Mouse (Mus musculus): ENCODE measurements at regions not wholly inside any gene's neighbourhood (a gene's known extent, or its start where the extent isn't known, plus 50 kb on each side); places are given as distances from the start of the nearest gene placed in this dataset.

DNA sequence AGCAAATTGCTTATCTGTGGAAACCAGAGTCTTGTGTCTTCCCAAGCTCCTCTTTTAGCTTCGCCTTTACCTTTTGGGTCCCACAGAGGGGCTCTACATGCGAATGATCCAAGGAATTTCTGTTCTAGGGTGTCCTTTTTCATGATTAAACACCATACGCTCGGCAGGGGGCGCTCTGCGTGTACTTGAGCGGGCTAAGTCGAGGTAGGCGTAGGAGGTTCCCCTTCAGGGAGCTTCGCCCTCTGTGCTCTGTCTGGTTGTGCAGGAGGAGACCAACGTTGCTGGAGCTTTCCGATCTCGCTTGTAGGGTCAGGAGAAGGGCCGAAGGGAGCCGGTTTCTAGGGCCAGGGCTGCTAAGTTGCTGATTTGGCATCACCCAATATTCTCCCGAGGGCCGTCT, 310.7 kb upstream of the 4930535I16Rik start:
- peak; percentile 84 for DNase-seq

- no peak for DNase-seq
These were observed 306.1 kb upstream of the 4930535I16Rik start for GRCm38 (mm10) chr4:124223646-124224500.

- DNase-seq = no peak
These were observed 303.9 kb upstream of the 4930535I16Rik start for GRCm38 (mm10) chr4:124221736-124222135.

GRCm38 (mm10) chr4:124217206-124217605, 299.4 kb upstream of the 4930535I16Rik start:
- peak; percentile 56 for DNase-seq

GRCm38 (mm10) chr4:124216351-124216750, 298.5 kb upstream of the 4930535I16Rik start:
- DNase-seq = no peak

DNA sequence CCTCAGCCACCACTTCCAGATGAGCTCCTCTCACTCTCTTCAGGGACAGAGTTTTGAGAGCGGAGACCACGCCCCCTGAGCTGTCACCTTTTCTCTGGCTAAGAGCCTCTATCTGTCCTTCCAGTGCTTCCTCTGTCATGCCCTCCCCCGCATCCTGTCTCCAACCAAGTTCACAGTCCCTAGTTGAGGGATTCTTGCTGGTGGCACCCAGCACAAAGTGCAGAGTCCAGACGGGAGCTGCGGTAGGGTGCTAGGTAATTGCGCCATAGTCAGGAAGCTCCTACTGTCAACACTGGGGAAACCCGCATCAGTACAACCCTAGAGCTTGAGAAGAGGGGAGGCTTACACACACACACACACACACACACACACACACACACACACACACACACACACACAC, 297.3 kb upstream of the 4930535I16Rik start:
- DNase-seq = no peak

DNA sequence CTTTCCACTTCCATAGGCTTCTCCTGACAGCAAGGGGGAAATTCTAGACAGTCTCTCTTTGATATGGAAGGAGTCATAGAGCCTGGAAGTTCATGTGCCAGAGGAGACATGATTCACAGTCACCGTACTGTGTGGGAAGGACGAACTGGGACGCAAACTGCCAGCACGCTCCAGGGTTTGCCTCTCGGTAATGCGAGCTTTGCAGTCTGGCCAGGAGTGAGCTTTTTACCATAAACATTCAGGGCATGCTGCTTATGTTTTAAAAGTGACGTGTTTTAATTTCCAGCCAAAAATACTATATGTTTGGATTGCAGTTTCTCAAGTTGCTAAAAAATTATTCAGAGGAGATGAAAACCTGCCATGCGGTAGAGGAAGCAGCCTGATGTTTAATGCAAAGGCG, 292.3 kb upstream of the 4930535I16Rik start:
- peak; percentile 35 for DNase-seq

GRCm38 (mm10) chr4:124206480-124206879, 288.7 kb upstream of the 4930535I16Rik start:
- peak; percentile 57 for DNase-seq

DNA sequence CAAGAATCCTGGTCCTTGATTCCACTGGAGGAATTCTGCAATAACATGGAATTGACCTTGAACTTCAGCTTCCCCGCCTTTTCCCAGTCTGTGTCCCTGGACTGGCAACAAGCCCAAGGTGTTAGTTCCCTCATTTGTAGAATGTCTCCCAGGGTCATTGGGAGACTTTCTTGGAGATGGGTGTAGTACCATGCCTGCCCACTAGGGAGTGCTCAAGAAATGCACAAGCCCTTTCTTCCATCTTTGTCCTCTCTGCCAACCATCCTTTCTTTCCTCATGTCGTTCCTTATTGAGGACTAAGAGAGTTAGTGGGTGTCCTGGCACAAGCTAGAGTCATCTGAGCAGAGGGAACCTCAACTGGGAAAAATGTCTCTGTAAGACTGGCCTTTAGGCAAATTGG, 285.9 kb upstream of the 4930535I16Rik start:
- no peak for DNase-seq

DNA sequence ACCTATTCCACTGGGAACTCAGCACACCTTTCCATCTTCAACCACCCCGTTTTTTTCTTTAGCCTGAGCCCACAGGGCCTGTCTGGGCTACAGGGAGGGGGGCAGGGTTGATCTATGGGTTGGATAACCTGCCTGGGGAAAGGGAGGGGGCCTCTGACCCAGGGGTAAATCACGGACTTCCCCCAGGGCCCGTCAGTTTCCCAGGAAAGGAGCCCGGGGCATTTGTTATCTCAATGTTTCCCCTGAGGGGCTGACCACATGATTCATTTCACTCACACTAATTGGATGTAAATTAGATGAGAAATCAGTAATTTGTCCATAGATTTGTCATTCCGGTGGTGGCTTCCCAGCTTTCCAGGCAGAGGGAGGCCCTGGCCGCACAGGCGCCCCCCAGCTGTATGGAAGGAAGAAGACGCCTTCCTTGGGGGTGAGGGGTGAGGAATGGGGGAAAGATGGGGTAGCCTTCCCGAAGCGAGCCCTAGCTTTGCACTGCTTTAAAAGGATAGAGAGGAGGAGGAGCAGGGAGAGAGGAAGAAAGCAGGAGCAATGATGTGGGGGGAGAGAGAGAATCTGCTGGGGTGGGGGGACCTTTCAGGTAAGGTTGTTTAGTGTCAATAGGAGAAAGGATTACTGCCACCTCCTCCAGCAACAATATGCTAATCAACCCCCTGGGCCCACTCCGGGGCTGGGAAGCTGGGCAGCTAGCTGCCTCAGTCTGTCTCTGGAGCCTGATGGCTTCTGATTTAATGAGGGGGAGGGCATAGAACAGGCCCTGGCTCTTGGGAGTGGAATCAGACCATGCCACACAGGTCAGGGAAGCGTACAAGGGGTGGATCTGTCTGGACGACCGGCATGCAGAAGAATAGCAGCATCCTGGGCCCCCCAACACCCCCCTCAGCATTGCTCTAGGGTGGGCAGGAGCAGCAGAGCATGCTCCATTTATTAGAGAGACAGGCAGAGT, 282.3 kb upstream of the 4930535I16Rik start:
- DNase-seq = no peak

GRCm38 (mm10) chr4:124198832-124199231, 281.0 kb upstream of the 4930535I16Rik start:
- no peak for DNase-seq

DNA sequence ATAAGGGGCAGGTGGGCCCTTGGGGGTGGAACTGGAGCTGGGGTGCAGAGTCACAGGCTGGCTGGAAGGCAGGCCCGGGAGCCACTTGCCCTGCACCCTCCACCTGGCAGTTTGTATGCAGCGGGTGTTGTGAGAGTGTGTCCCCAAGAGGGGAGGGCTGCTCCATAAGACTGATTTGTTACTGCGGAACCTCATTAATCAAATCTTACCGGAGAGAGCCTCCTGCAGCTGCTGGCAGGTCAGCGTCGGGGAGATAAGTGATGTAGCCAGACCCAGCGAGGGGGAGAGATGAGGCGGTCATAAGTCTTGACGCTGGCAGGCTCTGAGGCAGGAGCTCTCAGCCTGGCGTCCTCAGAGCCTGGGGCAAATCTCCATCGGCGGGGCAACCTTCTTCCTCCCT, 278.9 kb upstream of the 4930535I16Rik start:
- DNase-seq = no peak

DNA sequence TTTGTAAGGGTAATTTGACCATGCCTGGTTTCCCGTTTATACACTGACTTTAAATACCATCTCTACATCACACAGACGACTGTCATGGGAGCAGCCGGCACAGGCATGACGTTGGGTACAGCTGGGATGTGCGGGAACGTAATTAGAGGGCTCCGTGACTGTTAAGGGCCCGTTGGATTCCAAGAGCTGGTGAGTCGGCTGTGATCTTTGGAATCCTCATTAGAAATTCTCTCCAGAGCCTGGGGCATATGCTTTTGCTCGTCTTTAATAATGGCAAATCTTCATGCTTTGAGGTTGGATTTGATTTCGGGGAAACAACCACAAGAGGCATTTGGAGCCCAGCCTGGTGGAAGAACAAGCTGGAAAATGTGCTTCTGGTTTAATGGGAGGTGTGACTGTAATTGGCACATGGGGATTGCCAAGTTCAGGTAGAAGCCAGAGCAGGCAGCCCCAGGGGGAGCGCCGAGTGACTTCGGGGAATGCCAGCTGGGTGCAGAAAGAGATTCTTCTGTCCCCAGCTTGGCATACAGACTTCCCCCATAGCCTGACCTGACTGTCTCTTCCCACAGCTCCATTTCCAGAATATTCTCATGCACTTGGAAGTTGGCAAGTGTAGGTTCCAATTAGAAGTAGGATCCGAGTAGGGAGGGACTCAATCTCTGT, 275.4 kb upstream of the 4930535I16Rik start:
- DNase-seq = no peak

DNA sequence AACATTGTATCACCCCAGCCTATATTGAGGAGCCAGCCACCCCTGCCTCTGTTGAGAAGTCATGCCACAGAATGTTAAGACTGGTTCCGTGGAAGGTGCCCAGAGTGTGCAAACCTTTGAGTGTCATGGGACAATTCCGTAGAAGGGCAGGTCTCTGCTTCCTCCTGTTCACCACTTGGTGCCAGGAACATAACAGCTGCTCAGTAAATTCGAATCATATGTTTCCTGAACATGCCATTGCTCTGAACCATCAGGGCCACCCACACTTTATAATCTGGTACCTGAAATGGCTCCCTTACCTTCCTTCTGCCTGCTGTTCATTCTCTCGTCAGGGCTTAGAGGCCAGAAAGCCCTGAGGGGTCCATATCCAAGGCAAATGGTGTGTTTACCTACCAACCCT, 273.0 kb upstream of the 4930535I16Rik start:
- no peak for DNase-seq

DNA sequence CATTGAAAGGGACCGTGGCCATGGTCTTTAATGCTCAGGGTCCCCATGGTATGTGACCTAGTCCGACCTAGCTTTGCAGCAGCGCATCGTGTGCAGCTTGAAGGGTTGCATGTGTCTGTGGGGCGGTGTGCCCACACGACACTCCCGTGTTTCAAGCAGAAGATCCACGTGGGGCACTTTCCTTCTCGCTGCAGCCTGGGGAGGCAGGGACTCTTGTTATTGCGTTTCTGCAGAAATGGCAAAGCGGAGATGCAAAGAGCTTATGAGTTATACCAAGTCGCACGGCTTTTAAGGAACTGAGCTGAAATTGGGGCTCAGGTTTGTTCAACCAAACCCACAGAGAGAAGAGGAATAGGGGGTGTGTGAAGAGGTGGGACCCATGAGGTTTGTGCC, 272.2 kb upstream of the 4930535I16Rik start:
- no peak for DNase-seq

DNA sequence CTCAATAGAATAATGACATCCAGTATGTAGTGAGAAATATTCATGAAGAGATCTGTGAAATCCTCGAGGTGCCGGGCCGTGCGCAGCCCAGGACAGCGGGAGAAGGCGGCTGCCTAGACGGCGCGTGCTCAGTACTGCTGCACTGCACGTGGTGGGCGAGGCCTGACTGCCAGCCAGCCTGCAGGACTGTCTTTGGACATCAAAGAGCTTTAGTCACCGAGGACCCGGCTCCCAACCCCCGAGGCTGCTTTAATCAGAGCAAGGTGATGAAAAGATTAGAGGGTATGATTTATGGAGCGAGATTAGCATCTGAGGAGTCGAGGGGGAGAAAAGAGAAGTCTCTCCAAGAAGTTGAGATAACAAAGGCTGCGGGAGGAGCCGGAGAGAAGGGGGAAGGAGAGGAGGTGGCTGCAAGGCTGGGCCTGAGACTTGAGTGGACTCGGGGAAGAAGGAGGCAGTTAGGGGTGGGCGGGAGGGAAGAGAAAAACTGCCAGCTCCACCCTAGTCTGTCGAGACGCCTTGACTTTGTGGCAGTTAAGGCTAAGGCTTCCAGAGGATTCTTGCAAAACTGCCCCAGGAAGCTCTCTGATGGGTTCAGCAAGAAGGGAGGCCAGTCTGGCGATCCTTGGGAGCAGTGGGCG, 271.6 kb upstream of the 4930535I16Rik start:
- DNase-seq = peak; percentile 39

- DNase-seq = no peak
These were observed 269.3 kb upstream of the 4930535I16Rik start for GRCm38 (mm10) chr4:124187108-124187507.

DNA sequence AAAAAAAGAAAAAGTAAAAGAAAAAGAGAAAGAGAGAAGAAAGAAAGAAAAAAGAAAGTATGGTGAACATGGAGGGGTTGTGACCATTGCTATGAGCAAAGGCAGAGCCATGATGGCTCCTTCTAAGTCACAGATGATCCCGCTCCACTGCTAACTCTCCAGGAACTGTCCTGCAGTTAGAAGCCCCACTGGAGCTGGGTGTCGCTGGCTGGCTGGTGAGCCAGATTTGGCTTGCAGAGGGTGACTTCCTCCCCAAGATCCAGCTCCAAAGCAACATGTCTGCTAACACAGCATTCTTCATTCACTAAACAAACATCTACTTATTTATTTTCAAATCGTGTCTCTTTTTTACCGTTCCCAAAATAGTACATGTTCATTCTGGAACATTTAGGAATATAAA, 263.5 kb upstream of the 4930535I16Rik start:
- no peak for DNase-seq

GRCm38 (mm10) chr4:124178401-124179018, 260.7 kb upstream of the 4930535I16Rik start:
- DNase-seq = peak; percentile 28

- DNase-seq = peak; percentile 39
These were observed 257.7 kb upstream of the 4930535I16Rik start for GRCm38 (mm10) chr4:124175531-124175930.

- DNase-seq = no peak
These were observed 236.8 kb upstream of the 4930535I16Rik start for GRCm38 (mm10) chr4:124154627-124155026.

Data from right cerebral cortex, postnatal 14 days (tissue).